Mouse (Mus musculus): ENCODE results near the gene Apba3.
A peak's percentile ranks its signal among the peaks of the same experiment; 100 is the strongest.

Gene Apba3

GRCm38 (mm10) chr10:81252424-81253419, 14.0 kb upstream of the Apba3 start, which contains the start of gene Matk:
Matk (plus strand) TSS chr10:81252935.
- DNase-seq: peak; percentile 56 to 58

GRCm38 (mm10) chr10:81254886-81255285, 11.9 kb upstream of the Apba3 start:
- no peak for DNase-seq

GRCm38 (mm10) chr10:81257158-81258039, 9.4 kb upstream of the Apba3 start:
- peak; percentile 28 to 51 for DNase-seq

- DNase-seq: no peak
Observed at GRCm38 (mm10) chr10:81259225-81259884, 7.4 kb upstream of the Apba3 start.

- DNase-seq: no peak
Observed at GRCm38 (mm10) chr10:81261025-81261424, 5.7 kb upstream of the Apba3 start.

GRCm38 (mm10) chr10:81265540-81265939, 1.2 kb upstream of the Apba3 start:
- DNase-seq: no peak

- peak; percentile 49 to 67 for DNase-seq
Observed at GRCm38 (mm10) chr10:81268056-81268455, 1.3 kb downstream of the Apba3 start.

- no peak for DNase-seq
Observed at GRCm38 (mm10) chr10:81268643-81269412, 2.1 kb downstream of the Apba3 start.

- no peak for DNase-seq
Observed at GRCm38 (mm10) chr10:81272356-81272755, 5.6 kb downstream of the Apba3 start.

- no peak for DNase-seq
Observed at GRCm38 (mm10) chr10:81273842-81274241, 7.1 kb downstream of the Apba3 start.

- DNase-seq: no peak
Observed at GRCm38 (mm10) chr10:81277676-81278075, 10.9 kb downstream of the Apba3 start.

GRCm38 (mm10) chr10:81279496-81279895, 12.7 kb downstream of the Apba3 start:
- no peak for DNase-seq

GRCm38 (mm10) chr10:81284189-81284588, 17.4 kb downstream of the Apba3 start:
- DNase-seq: no peak

- DNase-seq: no peak
Observed at GRCm38 (mm10) chr10:81284719-81285118, 18.0 kb downstream of the Apba3 start.

GRCm38 (mm10) chr10:81285694-81286450, 19.1 kb downstream of the Apba3 start:
- DNase-seq: peak; percentile 89 to 97

GRCm38 (mm10) chr10:81286586-81286985, 19.8 kb downstream of the Apba3 start:
- DNase-seq: no peak

- DNase-seq: peak; percentile 55 to 72
Observed at GRCm38 (mm10) chr10:81287513-81288157, 20.9 kb downstream of the Apba3 start.

- DNase-seq: peak in 1 of 2 experiments; percentile 58
Observed at GRCm38 (mm10) chr10:81288601-81289000, 21.8 kb downstream of the Apba3 start.

GRCm38 (mm10) chr10:81289278-81289677, 22.5 kb downstream of the Apba3 start:
- DNase-seq: peak; percentile 41 to 68

GRCm38 (mm10) chr10:81289811-81290210, 23.1 kb downstream of the Apba3 start:
- no peak for DNase-seq

Measured in spleen, adult 18-20 months (tissue).